Mouse (Mus musculus) left cerebral cortex, adult 18-20 months (tissue): Measurements from ENCODE around the gene Osbpl3. TPM values are rescaled to one million over a fixed set of nuclear protein-coding genes. Genes with fewer than 3 reads are reported as not detected.

ENCODE experiments used
- DNase-seq, 2 experiments: peaks; one replicate each; pipeline ENCODE4 v3.0.0; 2021 to 2022; ENCODE audit warnings: low spot score in 2 of 2, mixed read lengths in 1 of 2
- total RNA-seq, 2 experiments: library from RNA; stranded (reverse); gene quantifications; 2 replicates each; pipeline ENCODE4 v1.2.3; 2021

Gene Osbpl3
- total RNA-seq, 2 experiments from 2014 or later: 42.6 to 44.3 TPM

DNA sequence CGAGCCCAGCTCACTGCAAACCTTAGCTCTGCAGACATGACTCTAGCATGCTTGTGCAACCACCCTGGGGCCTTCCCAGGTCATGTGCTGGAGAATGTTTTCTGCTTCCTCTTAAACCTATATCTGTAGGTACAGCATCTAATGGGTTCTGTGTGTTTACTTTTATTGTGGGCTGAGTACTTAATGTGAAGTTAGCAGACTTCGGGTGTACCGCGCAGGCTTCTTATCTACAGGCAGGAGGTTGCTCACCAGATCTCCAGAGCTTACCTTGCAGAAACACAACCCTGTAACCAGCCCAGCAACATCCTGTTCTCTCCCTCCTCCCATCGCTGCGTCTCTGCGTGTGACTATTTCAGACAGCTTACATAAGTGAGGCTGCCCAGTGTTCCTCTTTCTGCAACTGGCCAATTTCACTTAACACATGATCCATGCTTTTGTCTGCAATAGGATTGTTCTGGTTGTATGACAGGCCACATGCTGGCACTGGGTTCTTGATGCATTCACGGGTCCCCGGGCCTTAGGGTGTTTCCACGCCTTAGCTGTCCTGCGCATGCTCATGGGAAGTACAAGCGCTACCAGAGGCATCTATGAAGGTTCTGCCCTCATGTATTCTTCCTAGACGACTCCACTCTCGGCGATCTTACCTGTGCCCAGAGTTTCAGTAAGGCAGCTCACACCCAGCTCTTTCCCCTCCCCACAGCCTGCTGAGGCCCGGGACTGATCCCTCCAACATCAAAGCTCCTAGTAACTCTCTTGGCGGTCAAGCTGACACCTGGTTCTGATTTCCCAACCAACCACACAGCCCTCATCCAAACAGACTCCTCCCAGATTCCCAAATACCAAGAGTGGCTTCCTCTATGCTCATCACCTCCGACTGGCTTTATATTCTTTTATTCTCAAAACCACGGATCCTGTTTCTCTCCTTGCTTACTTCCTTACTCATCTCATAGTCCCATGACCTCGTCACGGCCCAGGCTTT lies 78.0 kb downstream of the Osbpl3 start:
- peak; percentile 58 to 69 for DNase-seq

GRCm38 (mm10) chr6:50376684-50377083 lies 79.3 kb downstream of the Osbpl3 start:
- no peak for DNase-seq

DNA sequence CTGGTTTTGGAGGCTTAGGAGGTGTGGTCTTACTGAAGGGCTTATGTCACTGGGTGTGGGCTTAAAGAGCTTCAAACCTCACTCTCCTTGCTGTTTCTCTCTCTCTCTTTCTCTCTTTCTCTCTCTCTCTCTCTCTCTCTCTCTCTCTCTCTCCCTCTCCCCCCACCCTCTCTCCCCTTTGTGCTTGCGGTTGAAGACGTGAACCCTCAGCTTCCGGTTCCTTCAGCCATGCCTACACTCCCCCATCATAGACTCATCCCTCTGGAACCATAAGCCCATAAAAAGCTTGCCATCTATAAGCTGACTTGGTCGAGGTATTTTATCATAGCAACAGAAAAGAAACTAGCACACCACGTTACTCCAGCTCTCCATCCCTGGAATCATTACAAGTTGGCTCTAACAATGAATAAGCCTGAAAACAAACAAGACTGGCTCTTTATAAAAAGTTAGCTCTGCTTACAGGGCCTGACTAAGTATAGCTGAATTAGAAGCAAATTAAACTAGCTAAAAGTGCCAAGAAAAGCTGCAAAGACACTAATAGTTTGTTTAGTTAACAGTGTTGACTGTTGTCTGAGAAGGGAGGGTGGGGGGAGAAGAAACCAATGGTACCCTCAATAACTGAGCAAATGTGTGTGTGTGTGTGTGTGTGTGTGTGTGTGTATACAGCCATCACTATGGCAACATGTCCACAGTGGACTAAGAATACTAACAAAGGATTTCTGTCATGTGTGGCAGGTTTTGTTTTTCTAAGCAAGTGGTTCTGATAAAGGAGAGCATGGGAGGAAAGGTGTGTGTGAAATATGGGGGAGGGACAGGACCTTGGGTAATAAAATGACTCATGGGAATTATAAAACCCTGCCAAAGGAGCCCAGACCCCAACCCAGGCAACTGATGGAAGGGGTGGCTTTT lies 83.2 kb downstream of the Osbpl3 start:
- DNase-seq: no peak

DNA sequence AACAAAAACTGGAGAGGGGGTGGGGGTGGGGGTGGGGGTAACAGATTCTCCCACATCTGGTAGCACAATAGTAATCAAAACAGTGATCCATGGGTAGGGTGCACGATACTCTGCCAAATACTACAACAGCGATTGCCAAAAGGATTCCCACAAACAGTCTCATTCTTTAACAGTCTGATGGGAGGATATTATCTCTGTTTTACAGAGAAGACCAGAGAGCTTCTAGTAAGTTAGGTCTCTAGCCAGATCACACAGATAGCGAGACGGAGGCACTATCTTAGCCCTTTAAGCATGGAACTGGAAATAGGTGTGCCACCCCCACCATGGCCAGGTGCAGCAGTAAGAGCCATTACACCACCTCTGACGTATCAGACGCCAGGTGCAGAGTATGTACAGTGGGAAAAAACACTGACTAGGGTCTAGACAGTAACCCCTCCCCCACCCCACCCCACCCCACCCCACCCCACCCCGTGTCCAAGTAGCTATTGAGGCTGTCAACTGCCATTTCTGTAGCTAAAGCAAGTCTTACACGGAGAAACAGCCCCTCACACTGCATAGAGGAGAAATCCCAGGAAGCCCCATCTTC lies 84.4 kb downstream of the Osbpl3 start:
- DNase-seq: no peak

- DNase-seq: no peak
Observed at GRCm38 (mm10) chr6:50368502-50369292, 87.3 kb downstream of the Osbpl3 start.

DNA sequence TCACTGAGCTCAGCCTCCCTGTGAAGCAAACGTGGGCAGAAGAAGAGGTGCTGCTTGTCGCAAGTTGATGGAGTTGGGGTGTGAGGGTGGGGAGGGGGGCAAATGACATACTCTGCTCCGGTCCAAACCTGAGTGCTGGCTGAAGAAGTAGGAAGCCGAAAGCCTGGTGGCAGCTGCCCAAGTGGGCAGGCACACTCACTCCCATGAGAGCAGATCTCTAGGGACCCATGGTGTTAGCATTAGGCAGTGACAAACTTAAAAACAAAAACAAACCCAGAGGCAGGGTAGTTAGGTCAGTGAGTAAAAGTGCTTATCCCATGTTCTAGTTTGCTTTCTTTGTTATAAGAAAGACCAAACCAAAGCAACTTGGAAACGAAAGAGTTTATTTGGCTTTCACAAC lies 88.2 kb downstream of the Osbpl3 start:
- no peak for DNase-seq

DNA sequence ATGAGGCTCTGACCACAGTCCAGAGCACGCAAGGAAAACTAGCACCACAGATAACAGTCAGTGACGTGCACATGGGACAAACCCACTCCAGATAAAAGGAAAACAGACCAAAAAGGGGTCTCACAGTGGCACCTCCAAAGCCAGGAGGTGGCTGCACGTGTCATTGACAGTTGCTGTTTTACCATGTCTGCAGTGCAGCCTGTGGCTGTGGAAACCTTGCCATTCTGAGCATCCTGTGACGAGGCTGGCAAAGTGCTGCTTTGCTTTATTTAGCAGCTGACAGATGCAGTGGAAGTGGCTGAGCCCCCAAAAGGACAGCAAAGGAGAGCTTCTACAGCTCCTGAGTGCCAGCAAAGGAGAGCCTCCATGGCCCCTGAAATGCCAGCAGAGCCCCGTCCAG lies 89.3 kb downstream of the Osbpl3 start:
- peak; percentile 55 to 72 for DNase-seq

DNA sequence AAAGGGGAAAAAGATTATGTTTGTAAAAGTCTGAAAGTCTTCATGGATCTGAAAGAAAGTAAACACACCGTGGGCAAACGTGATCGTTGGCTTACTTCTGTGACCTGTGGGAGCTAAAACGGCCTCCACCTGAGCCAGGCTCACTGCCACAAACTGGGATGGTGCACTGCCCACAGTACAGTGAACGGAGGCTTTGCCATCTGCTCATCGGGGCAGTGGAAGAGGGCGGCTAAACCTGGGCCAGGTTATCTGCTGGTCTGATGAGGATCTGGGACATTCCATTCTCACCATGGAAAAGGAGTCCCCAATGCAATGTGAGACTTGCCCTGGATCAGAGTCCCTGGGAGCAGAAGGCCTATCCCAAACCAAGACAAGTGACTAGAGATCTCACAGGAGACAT lies 89.7 kb downstream of the Osbpl3 start:
- no peak for DNase-seq

GRCm38 (mm10) chr6:50364364-50364763 lies 91.6 kb downstream of the Osbpl3 start:
- no peak for DNase-seq

DNA sequence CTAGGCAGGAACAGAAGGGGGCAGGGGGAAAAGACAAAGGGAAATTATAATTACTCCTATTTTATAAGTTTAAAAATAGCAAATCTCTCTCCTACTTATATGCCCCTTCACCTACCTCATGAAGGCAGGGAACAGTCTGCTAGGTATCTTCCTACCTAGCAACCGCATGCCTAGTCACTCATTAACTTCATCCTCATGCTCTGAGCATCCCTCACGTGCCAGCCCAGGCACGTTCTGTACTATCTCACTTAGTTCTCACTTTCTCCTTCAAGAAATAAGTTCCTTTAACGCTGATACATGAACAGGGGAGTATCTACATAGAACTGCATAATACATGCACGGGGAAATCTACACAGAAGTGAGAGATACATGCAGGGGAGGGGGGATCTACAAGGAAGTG lies 92.6 kb downstream of the Osbpl3 start:
- no peak for DNase-seq

DNA sequence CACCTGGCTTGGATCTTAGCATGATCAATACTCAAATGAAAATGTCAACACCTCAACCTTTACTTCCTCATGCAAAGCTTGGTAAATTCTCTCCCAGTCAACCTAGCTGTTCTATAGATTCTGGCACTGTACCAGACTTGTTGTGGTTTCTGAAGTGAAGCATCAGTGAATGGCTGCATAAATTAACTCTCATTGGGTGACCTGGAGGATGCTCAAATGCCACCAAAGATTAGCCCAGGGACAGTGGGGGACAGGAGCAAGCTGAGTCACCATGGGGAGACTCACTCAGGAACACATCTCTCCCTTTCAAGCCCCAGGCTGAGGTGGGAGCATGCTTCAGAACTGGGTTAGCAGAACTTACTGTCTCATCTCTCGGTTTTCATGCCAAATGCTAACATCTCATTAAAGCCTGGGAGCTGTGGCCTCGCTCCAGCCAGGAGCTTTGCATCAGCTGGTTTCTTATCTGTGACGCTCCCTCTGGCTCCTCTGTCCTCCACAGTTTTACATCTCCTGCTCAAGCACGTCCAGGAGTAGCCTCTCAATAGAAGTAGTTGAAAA lies 93.2 kb downstream of the Osbpl3 start:
- DNase-seq: peak in 1 of 2 experiments; percentile 37

- no peak for DNase-seq
Observed at GRCm38 (mm10) chr6:50362196-50362595, 93.8 kb downstream of the Osbpl3 start.

DNA sequence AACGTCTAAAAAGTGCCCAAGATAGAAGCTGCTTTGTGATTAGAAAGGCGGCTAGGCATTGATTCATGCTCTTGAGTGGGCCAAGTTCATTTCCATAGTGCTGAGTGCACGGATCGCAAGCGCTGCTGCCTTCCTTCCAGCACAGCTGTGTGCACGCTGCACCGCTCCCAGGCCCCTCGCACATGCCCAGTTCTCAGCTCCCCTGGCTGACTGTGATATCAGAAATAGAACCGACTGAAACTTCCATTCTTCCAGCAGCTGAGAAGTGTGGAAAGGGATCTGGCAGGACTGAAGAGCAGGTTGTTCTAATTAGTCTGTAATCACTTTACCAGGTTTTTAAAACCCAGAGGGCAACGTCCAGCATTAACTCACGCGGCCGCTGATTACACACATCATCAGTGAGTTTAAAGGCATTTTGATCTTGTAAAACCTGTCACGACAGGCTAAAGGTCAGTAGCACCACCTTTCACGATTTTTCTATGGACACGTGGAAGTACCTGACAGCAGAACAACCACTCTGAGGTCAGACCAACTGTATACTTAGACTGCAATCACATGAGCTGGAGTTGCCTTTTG lies 97.8 kb downstream of the Osbpl3 start:
- peak; percentile 62 to 73 for DNase-seq

GRCm38 (mm10) chr6:50354688-50355660 lies 101.0 kb downstream of the Osbpl3 start:
- DNase-seq: peak in 1 of 2 experiments; percentile 21

GRCm38 (mm10) chr6:50352812-50353211 lies 103.2 kb downstream of the Osbpl3 start:
- DNase-seq: no peak

- DNase-seq: no peak
Observed at GRCm38 (mm10) chr6:50350911-50351310, 105.1 kb downstream of the Osbpl3 start.

GRCm38 (mm10) chr6:50348619-50349018 lies 107.4 kb downstream of the Osbpl3 start:
- DNase-seq: no peak

DNA sequence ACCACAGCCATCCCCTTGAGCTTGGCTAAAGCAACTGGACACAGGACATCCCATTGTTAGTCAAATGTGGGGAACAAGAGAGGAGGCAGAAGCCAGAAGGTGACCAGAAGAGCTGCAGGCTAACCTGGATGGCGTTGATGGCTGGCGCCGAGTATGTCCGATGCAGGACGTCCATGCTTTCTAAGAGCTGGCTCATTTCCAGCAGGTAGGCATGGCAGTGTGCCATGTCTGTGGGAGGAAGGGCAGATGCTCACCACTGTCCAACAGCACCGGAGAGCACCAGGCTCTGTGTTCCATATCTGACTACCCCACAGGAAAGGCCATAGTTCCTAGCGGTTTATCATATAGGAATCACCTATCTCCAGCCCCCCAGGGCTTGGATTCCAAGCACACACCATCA lies 109.8 kb downstream of the Osbpl3 start:
- no peak for DNase-seq
